Mouse (Mus musculus) erythroblast, embryonic 14.5 days (primary cell): ENCODE measurements around the gene Tbx15.

ENCODE experiments used
- GATA1 ChIP-seq: IDR thresholded peaks from 2 replicates; pipeline ENCODE4 v1.6.1; 2012; ENCODE audit warnings: low read length, inconsistent platforms, mixed read lengths
- TAL1 ChIP-seq: IDR thresholded peaks from 3 replicates; pipeline ENCODE4 v1.6.1; 2012; ENCODE audit warnings: low read length, inconsistent platforms, mixed read lengths

DNA sequence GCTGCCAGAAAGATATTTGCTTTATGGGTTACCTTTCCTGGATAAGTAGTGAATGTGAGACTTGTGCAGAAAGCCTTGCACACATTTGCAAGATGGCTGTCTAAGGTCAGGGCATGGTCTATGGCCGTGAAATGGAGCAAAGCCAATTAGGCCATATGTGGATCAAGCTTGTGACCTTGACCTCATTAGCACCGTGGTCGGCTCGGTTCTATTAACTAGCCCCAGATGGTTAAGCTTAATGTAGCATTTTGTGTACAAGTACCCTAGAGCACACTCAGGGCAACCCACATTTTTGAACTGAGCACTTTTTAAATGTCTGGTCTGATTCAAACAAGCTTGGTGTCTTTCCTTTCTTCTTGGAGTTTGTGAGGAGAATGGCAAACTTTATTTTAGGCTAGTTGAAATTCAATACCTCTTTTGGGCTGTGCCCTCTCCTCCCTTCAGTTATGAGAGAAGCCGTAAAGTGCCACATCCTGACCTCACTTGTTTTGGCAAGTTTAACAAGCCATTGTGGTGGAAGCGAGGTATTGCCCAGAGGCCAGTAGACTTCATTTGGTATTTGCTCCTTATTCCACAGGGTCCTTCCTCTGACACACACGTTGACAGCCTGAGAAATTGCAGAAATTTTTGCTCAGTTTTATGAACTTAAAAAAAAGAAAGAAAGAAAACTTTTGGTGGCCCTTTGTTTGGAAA is 71.9 kb downstream of the Tbx15 start:
- TF ChIP-seq GATA1 (no peak), TAL1 (no peak)
